Mouse (Mus musculus) midbrain, embryonic 14.5 days (tissue): ENCODE data around the gene Cdk14. TPM values are rescaled to one million over a fixed set of nuclear protein-coding genes. Genes with fewer than 3 reads are reported as not detected.

Experiments
- ATAC-seq: fragments of 200-750 bp; cut with Nextera tagmentation; 2 replicates; pipeline ENCODE4 v1.8.0; 2017; ENCODE audit warnings: moderate number of reproducible peaks, moderate library complexity; ENCODE audit not compliant: low FRiP score, low TSS enrichment
- DNase-seq: peaks from one replicate; pipeline ENCODE4 v3.0.0-alpha.2; 2015
- H3K27ac ChIP-seq: fragments of 300-500 bp; sonication (generic); replicated peaks from 2 replicates; pipeline ENCODE4 v1.5.1; 2014; ENCODE audit warnings: mild to moderate bottlenecking, low read depth, low read length, moderate library complexity
- H3K27me3 ChIP-seq: fragments of 300-500 bp; sonication (generic); 2 replicates; pipeline ENCODE4 v1.6.1; 2014; ENCODE audit warnings: low read length, control low read depth, mixed read lengths; ENCODE audit not compliant: control insufficient read depth, insufficient read depth
- H3K36me3 ChIP-seq: fragments of 300-500 bp; sonication (generic); 2 replicates; pipeline ENCODE4 v1.6.1; 2014; ENCODE audit warnings: low read length, control low read depth; ENCODE audit not compliant: control insufficient read depth, insufficient read depth
- H3K4me1 ChIP-seq: fragments of 300-500 bp; sonication (generic); 2 replicates; pipeline ENCODE4 v1.6.1; 2014; ENCODE audit warnings: mild to moderate bottlenecking, antibody characterized with exemption, low read length, control low read depth; ENCODE audit not compliant: control insufficient read depth, insufficient read depth
- H3K4me2 ChIP-seq: fragments of 300-500 bp; sonication (generic); 2 replicates; pipeline ENCODE4 v1.6.1; 2014; ENCODE audit warnings: mild to moderate bottlenecking, low read length, moderate library complexity
- H3K4me3 ChIP-seq: fragments of 300-500 bp; sonication (generic); replicated peaks from 2 replicates; pipeline ENCODE4 v1.5.1; 2014; ENCODE audit warnings: low read depth, low read length
- H3K9ac ChIP-seq: fragments of 300-500 bp; sonication (generic); replicated peaks from 2 replicates; pipeline ENCODE4 v1.6.1; 2014; ENCODE audit warnings: mild to moderate bottlenecking, low read length, moderate library complexity
- H3K9me3 ChIP-seq: fragments of 300-500 bp; sonication (generic); 2 replicates; pipeline ENCODE4 v1.6.1; 2016; ENCODE audit warnings: low read length, control low read depth, mixed read lengths; ENCODE audit not compliant: control insufficient read depth
- WGBS: fragments of 180-500 bp; shearing (Covaris S2); extraction: QIAGEN DNeasy Blood & Tissue Kit; methylation state at CpG from one replicate; pipeline ENCODE4 v1.1.7; 2014; 5-methylcytosine and 5-hydroxymethylcytosine counted together
- polyA plus RNA-seq: library from polyadenylated mRNA; unstranded; fragments of >200 nt; fragmentation: Nextera tagmentation; extraction: Ambion mirVana; gene quantifications from 2 replicates; pipeline ENCODE4 v1.2.1, GENCODE M21; 2014

Gene Cdk14
- polyA plus RNA-seq, 1 experiment from 2014 or later, result 54.0 TPM

DNA sequence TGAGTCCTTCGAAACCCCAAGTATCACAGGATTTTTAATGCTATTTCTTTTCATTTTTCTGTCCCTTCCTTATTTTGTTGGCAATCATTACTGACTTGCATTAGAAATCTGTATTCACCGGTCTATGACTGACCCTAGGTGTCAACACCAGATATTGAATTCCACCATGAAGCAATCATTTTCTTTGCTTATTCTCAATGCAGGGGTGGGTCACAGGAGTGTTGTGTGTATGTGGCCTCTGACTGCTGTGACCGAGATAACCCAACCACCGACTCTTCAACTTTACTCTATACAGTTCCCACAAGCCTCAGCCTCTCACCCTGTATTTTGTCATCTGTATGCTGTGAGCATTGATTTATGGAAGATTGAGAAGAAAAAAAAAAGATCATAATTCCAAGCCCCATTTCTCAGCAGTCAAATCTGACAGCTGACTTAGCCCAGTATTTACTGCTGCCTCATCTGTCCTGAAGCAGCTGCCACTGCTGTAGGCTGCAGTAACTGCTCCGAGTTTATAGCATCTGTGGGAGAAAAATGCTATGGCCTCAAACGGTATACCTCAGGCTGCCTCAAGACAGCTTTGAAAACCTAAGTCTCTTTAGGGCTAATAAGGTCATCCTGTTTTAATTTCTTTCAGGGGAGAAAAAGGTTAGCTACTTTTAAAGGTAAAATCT, 128.7 kb downstream of the Cdk14 start:
- DNase-seq (no peak), ATAC-seq (no peak)
- no peak overlapping the region for H3K27ac ChIP-seq
- no peaks in the 10 kb centered on the region for H3K27me3 ChIP-seq
- no peaks in the 10 kb centered on the region for H3K36me3 ChIP-seq
- H3K4me2 ChIP-seq, result no peak overlapping the region
- H3K4me1 ChIP-seq, result no peaks in the 10 kb centered on the region
- 82% methylated on average over 6 of the region's 6 CpGs for WGBS
- no peaks in the 10 kb centered on the region for H3K9me3 ChIP-seq
- no peak overlapping the region for H3K9ac ChIP-seq
- H3K4me3 ChIP-seq, result no peak overlapping the region

DNA sequence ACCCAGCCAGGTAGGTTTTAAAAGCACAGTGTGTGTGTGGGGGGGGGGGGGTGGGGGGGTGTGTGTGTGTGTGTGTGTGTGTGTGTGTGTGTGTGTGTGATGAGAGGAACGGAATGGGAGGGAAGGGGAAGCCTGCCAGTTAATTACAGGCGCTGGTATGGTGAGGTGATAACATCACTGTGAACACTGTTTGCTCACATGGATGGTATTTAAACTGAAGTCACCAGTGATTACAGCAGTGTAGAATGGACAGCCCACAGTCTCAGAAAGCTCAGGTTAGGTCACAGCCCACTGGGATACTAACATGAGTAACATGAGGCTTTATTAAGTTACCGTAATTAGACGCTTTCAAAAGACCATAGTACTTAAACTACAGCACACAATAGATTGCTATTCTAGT, 129.4 kb downstream of the Cdk14 start:
- ATAC-seq, result no peak
- 78% methylated on average over 4 of the region's 4 CpGs for WGBS

DNA sequence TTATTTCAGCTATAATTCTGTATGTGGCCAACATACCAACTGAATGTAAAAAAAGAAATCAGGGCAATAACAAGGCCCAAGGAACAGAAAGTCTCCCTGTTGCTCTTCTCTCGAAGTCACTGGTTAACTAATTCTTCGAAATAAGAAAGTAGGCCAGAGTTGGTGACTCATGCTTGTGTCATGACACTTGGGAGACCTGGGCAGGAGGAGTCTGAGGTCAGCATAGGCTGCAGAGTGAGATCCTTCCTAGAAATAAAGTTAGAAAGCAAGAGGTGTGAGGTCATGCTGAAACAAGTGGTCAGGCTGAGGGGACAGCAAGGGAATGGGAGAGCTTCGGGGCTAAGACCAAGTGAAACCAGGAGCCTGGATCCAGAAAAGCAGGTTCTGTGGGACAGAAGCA, 134.2 kb downstream of the Cdk14 start:
- no peak overlapping the region for H3K9ac ChIP-seq
- no peaks in the 10 kb centered on the region for H3K36me3 ChIP-seq
- ATAC-seq (no peak), DNase-seq (no peak)
- no peaks in the 10 kb centered on the region for H3K9me3 ChIP-seq
- H3K4me3 ChIP-seq, result no peak overlapping the region
- H3K4me2 ChIP-seq, result no peak overlapping the region
- H3K27me3 ChIP-seq, result no peaks in the 10 kb centered on the region
- H3K27ac ChIP-seq, result no peak overlapping the region
- no peaks in the 10 kb centered on the region for H3K4me1 ChIP-seq
- WGBS, result 94% methylated on average over 3 of the region's 3 CpGs

More for the DNA sequence above, 129.4 kb downstream of the Cdk14 start:
- H3K4me1 ChIP-seq, result no peaks in the 10 kb centered on the region
- no peak overlapping the region for H3K27ac ChIP-seq
- no peaks in the 10 kb centered on the region for H3K9me3 ChIP-seq
- H3K36me3 ChIP-seq, result no peaks in the 10 kb centered on the region
- H3K4me3 ChIP-seq, result no peak overlapping the region
- no peak overlapping the region for H3K4me2 ChIP-seq
- no peaks in the 10 kb centered on the region for H3K27me3 ChIP-seq
- H3K9ac ChIP-seq, result no peak overlapping the region
- DNase-seq, result no peak

DNA sequence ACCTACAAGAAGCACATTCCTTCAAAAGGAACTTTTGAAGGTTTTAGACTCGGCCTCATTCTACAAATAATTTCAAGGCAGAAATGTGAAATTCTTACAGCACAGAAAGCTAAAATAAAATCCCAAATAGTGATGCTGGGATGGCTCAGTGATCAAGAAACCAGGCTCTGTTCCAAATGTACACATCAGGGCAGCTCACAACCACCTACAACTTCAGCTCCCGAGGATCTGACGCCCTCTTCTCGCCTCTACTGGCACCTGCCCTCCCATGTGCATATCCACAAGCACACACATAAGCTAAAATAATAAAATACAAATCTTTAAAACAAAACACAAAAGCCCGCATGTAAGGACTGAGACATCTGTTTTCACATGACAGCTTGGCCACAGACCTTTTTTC, 135.6 kb downstream of the Cdk14 start:
- Histone ChIP-seq H3K27ac (no peak overlapping the region), H3K27me3 (no peaks in the 10 kb centered on the region)
- WGBS, result 90% methylated on average over 5 of the region's 5 CpGs

DNA sequence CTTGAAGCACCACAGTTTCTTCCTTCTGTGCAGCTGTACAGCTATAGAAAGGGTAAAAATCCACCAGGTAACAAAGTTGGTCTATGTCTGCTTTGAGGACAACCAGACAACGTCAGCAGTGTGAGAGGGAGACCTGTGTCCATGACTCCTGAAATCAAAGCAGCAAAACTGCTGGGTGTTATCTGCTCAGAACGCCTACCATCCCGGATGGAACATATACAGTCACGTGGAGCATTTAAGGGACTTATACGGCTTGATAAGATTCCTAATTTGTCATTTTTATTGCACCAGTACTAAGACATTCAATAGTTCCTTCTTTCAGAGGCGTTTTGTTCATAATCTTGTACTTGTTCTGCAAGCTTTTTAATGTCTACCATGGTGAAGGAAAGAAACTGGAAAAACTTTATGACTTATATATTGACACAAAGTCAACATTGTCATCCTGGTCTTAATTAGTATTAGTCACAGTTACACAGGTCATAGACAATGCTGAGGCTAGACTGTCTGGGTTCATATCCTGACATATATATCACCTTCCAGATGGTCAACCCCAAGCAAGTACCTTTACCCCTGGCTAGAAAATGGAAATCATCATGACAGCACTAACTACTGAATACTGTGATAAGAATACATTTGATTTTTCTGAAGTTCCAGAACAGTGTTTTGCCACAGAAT, 136.2 kb downstream of the Cdk14 start:
- Histone ChIP-seq H3K4me1 (no peaks in the 10 kb centered on the region), H3K27ac (no peak overlapping the region), H3K9me3 (no peaks in the 10 kb centered on the region), H3K27me3 (no peaks in the 10 kb centered on the region), H3K36me3 (no peaks in the 10 kb centered on the region), H3K4me2 (no peak overlapping the region), H3K4me3 (no peak overlapping the region), H3K9ac (no peak overlapping the region)
- ATAC-seq (no peak), DNase-seq (no peak)
- WGBS, result 95% methylated on average over 6 of the region's 6 CpGs

More for the DNA sequence above, 135.6 kb downstream of the Cdk14 start:
- no peak for DNase-seq
- Histone ChIP-seq H3K9ac (no peak overlapping the region), H3K9me3 (no peaks in the 10 kb centered on the region), H3K4me2 (no peak overlapping the region), H3K36me3 (no peaks in the 10 kb centered on the region), H3K4me1 (no peaks in the 10 kb centered on the region), H3K4me3 (no peak overlapping the region)
- no peak for ATAC-seq

DNA sequence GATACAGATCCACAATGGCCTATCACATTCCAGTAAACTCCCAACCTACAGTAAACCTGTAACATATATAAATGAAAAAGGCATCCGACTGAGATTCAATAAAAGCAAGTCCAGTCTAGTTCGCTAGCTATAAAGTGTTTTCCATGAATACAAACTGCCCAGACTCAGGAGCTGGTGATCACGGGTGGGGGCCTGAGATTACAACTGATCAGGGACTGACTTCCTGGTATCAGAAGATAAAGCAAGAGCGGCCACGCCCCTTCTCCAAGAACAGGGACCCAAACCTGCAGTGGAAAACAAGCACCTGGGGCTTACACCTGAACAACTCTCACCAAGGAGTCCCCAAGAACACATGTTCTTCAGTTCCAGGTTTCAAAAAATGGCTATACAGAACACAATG, 137.7 kb downstream of the Cdk14 start:
- 91% methylated on average over 5 of the region's 5 CpGs for WGBS
- DNase-seq, result no peak
- Histone ChIP-seq H3K27ac (no peak overlapping the region), H3K4me1 (no peaks in the 10 kb centered on the region), H3K36me3 (no peaks in the 10 kb centered on the region), H3K9ac (no peak overlapping the region), H3K27me3 (no peaks in the 10 kb centered on the region), H3K4me3 (no peak overlapping the region), H3K4me2 (no peak overlapping the region), H3K9me3 (no peaks in the 10 kb centered on the region)
- ATAC-seq, result no peak

DNA sequence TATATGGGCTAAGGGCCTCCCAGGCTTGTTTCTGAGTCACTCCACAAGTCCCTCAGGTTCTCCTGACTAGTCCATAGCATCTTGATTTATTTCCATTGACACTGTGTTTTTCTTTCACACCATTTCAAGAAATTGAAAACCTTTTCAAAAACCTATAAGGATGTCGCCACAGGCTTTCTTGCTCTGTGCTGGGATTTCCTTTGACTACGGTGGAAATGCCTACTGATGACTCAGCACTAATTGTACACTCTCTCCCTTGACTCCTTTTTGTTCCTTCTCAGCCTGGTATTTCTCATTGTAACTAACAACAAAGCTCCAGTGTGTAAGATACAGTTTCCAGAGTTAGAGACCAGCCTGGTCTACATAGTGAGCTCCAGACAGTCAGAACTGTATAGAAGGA, 144.8 kb downstream of the Cdk14 start:
- no peak for ATAC-seq
- Histone ChIP-seq H3K4me2 (no peak overlapping the region), H3K27ac (no peak overlapping the region), H3K4me1 (no peaks in the 10 kb centered on the region), H3K4me3 (no peak overlapping the region), H3K27me3 (no peaks in the 10 kb centered on the region), H3K9me3 (no peaks in the 10 kb centered on the region), H3K9ac (no peak overlapping the region), H3K36me3 (no peaks in the 10 kb centered on the region)
- DNase-seq, result peak; percentile 30
- WGBS, result 51% methylated on average over 2 of the region's 2 CpGs

DNA sequence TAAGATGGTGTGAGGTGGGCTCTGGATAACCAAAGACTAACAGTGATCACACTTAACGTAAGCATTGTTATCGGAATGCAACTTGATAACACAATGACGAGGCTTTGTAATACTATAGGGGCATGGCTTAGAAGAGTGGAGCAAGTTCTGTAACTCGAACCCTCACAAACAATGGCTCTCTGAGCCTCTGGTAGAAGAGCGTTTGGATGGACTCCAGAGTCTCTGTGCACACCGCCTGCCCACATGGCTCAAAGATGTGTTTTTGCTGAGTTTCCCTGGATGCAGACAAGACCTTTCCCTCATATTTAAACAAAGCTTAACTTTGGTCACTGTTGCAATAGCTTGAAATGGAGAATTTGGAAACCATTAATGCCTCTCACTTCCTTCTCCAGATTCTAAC, 145.8 kb downstream of the Cdk14 start:
- DNase-seq (no peak), ATAC-seq (no peak)
- Histone ChIP-seq H3K4me1 (no peaks in the 10 kb centered on the region), H3K27me3 (no peaks in the 10 kb centered on the region), H3K9me3 (no peaks in the 10 kb centered on the region), H3K27ac (no peak overlapping the region), H3K36me3 (no peaks in the 10 kb centered on the region), H3K9ac (no peak overlapping the region), H3K4me3 (no peak overlapping the region), H3K4me2 (no peak overlapping the region)
- WGBS, result 81% methylated on average over 6 of the region's 6 CpGs

DNA sequence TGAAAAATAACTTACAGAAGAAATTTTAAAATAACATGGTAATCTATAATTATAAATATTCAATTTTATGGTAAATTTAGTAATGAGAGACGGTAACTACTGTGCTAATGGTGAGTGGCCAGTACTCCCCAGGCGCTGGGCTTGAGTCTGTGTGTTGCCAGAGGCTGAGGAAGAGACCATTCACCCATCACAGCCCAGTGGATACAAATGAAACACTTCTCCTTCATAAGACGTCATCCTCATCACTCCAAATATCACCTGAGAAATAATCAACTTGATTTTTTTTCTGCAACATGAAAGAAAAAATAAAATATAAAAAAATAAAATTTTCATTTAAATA, 153.4 kb downstream of the Cdk14 start:
- peaks cover 12% of the 10 kb centered on the region for H3K4me1 ChIP-seq
- no peaks in the 10 kb centered on the region for H3K27me3 ChIP-seq
- ATAC-seq (no peak), DNase-seq (no peak)
- no peaks in the 10 kb centered on the region for H3K36me3 ChIP-seq
- no peaks in the 10 kb centered on the region for H3K9me3 ChIP-seq
- H3K4me2 ChIP-seq, result no peak overlapping the region
- H3K27ac ChIP-seq, result no peak overlapping the region
- 77% methylated on average over 3 of the region's 3 CpGs for WGBS
- no peak overlapping the region for H3K9ac ChIP-seq
- no peak overlapping the region for H3K4me3 ChIP-seq
